ENCODE assay signal across 8 mouse cellular contexts in the genomic region with DNA sequence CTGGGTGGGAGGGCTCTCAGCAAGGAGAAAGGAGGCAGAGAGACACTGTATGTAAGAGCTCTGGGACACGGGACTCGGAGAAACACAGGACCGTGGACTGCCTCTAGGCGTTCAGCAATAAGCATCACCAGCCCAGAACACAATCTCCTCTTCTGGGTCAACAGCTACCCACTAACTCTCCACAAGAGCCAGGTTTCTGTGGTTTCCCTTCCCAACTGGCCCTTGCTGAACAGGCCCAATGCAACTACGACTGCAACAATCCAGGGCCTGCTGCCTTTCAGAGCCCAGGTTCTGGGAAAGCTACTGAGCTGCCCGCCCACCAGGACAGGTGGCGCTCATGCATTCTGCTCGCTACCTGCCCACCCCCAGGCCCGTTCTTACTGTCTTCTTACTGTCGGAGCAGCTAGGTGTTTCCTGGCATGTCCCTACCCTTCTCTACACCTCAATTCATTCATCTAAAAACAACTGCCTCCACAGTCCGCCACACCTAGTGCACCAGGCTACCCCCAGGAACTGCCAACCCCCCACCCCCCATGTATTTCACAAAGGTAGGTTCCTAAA. TPM values are rescaled to one million over a fixed set of nuclear protein-coding genes. Genes with fewer than 3 reads are reported as not detected.
DNase-seq lines count a peak whose midpoint lies in the region; ATAC-seq and TF ChIP-seq lines count a peak whose summit lies in the region.

No protein-coding gene starts in this region.

- H3K27me3 ChIP-seq in cerebellum, adult 2 months (ENCODE audit: control insufficient read depth, insufficient read depth, low read length), result no peaks in the 10 kb centered on the region
- peaks cover 17% of the 10 kb centered on the region for H3K27me3 ChIP-seq in neural tube, embryonic 13.5 days

- peak overlapping the region; percentile 73 for H3K4me2 ChIP-seq in neural tube, embryonic 13.5 days

- H3K36me3 ChIP-seq in neural tube, embryonic 13.5 days, result peaks cover 4% of the 10 kb centered on the region

- H3K27ac ChIP-seq in cerebellum, adult 2 months (ENCODE audit: insufficient read depth, low read length), result peak overlapping the region; percentile 72
- peak overlapping the region; percentile 54; the same call in 1 of the 2 replicates for H3K27ac ChIP-seq in neural tube, embryonic 13.5 days (replicated peaks)

- TF ChIP-seq POLR2A in cerebellum, adult 2 months (IDR thresholded peaks at IDR 0.05; ENCODE audit: borderline replicate concordance, insufficient read depth, low read length), result no peak

- WGBS in cerebellum, adult 2 months, result 64% methylated on average over 11 of the region's 11 CpGs
- WGBS in neural tube, embryonic 13.5 days, result 81% methylated on average over 11 of the region's 11 CpGs

- H3K4me3 ChIP-seq in cerebellum, adult 2 months (replicated peaks; ENCODE audit: insufficient read depth, low read depth, low read length), result peak overlapping the region; percentile 63
- H3K4me3 ChIP-seq in neural tube, embryonic 13.5 days, result peak overlapping the region; percentile 57; the same call in 1 of the 2 replicates

- no peaks in the 10 kb centered on the region for H3K9me3 ChIP-seq in neural tube, embryonic 13.5 days

- no peak for TF ChIP-seq CTCF in cerebellum, adult 2 months (IDR thresholded peaks at IDR 0.05; ENCODE audit: borderline replicate concordance, insufficient read depth, low read depth, low read length)

- peak overlapping the region; percentile 75 for H3K9ac ChIP-seq in neural tube, embryonic 13.5 days

- peak; percentile 6 for ATAC-seq in inflammation-experienced regulatory T-cells, adult 6 months
- ATAC-seq in neural tube, embryonic 13.5 days (ENCODE audit: low read depth), result no peak

- DNase-seq in cerebellum, adult 2 months, result peak; percentile 43
- DNase-seq in cerebellum, postnatal 4 days (ENCODE audit: low spot score in 2 of 2), result no peak
- peak; percentile 48 for DNase-seq in right cerebral cortex, postnatal 25 days
- no peak for DNase-seq in right cerebral cortex, postnatal 10 days (ENCODE audit: low spot score in 2 of 2)
- no peak for DNase-seq in layer of hippocampus, adult 9-10 months (ENCODE audit: low spot score)
- no peak for DNase-seq in kidney, adult 8-10 months

- peaks cover 26% of the 10 kb centered on the region for H3K4me1 ChIP-seq in cerebellum, adult 2 months (ENCODE audit: control insufficient read depth, insufficient read depth, low read length)
- peaks cover 16% of the 10 kb centered on the region for H3K4me1 ChIP-seq in neural tube, embryonic 13.5 days (replicated peaks)

RNA-seq across cellular contexts. Expression of a gene that starts 35.5 kb away (rescaled TPM):
- polyA plus RNA-seq in cerebellum, adult 2 months (2012; rRNA removed), result 3.3 and 3.6 TPM in 2 replicates
- 100 to 1,000 TPM; 509 to 683 (median 543) TPM for polyA plus RNA-seq in inflammation-experienced regulatory T-cells, adult 6 months (2017; shearing (Covaris generic))
- 4.6 and 5.2 TPM in 2 replicates for polyA plus RNA-seq in neural tube, embryonic 13.5 days (2015; fragmentation: Nextera tagmentation; extraction: Ambion mirVana)

RNA-seq across cellular contexts. Expression of a gene that starts 44.0 kb away (rescaled TPM):
- polyA plus RNA-seq in cerebellum, adult 2 months (2012; rRNA removed), result 89.6 and 96.3 TPM in 2 replicates
- 10 to 100 TPM; 13.3 to 48.6 (median 38.5) TPM for polyA plus RNA-seq in inflammation-experienced regulatory T-cells, adult 6 months (2017; shearing (Covaris generic))
- 3.0 and 3.3 TPM in 2 replicates for polyA plus RNA-seq in neural tube, embryonic 13.5 days (2015; fragmentation: Nextera tagmentation; extraction: Ambion mirVana)

Comparison
In these comparisons a context has a peak if more than half of its experiments do, and no peak if none do; other contexts are left out.
1. DNase-seq: peak in cerebellum, adult 2 months (2 of 2) and right cerebral cortex, postnatal 25 days (single experiment); none in cerebellum, postnatal 4 days (0 of 2), right cerebral cortex, postnatal 10 days (0 of 2), layer of hippocampus, adult 9-10 months (single experiment) and kidney, adult 8-10 months (0 of 2).
2. RNA of a gene that starts 35.5 kb away (polyA plus RNA-seq): 509 to 683 TPM in inflammation-experienced regulatory T-cells, adult 6 months; 4.6 to 5.2 TPM in neural tube, embryonic 13.5 days and 3.3 to 3.6 TPM in cerebellum, adult 2 months; every median in the first group is over 10 times any median in the second.